Mouse (Mus musculus): ENCODE measurements around the gene Naif1. TPM values are rescaled to one million over a fixed set of nuclear protein-coding genes. Genes with fewer than 3 reads are reported as not detected.
A peak's percentile ranks its signal among the peaks of the same experiment; 100 is the strongest.

Naif1 gene
- 4.2 and 5.0 TPM in 2 replicates for polyA plus RNA-seq (2015; fragmentation: Nextera tagmentation; extraction: Ambion mirVana)

DNA sequence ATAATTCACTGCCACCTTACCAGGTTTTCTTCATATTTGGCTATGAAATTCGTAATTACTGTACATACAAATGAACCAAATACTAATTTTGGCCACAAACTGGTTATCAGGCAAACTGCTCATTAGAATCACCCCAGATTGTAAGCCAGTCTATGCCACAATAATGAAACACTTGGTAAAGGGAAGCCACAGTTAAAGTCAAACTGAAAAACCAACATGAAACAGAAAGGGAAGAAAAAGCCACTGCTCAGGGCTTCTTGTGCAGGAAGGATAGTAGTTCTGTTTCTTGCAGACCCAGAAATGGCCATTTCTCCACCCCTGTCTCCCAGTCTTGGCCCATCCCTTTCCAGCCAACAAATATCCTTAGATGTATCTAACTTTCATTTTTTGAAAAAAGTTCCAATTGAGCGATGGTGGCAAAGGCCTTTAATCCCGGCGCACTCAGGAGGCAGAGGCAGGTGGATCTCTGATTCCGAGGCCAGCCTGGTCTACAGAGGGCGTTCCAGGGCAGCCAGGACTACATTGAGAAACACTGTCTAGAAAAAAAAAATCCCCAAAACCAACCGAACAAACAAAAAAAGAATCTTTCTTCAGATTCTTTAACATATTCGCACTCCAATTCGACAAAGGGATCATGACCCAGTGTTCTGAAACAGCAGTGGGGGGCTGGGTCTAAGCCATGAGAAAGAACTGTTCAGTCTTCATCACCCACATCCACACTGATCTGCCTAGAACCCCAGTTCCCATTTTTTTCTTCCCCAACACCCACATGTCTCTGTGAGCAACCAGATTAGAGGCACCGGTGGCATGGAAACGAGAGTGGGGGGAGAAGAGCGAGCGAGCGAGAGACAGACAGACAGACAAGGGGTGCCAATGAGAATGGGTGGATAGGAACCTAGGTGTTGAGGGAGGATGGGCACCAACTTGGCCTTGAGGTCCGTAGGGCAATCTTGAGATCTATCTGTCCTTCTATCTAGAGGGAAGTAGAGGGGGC is at the start of gene Naif1:
Gene Naif1, plus strand, starts transcription at position 697 of the 994 bp plus-strand sequence.
- Histone ChIP-seq H3K27me3 (replicated peaks) (no peaks in the 10 kb centered on the region), H3K36me3 (peaks cover 14% of the 10 kb centered on the region), H3K27ac (replicated peaks) (peak within 1 kb of the TSS; percentile 96), H3K9me3 (no peaks in the 10 kb centered on the region), H3K4me2 (peak within 1 kb of the TSS; percentile 95), H3K4me1 (peaks cover 71% of the 10 kb centered on the region), H3K4me3 (peak within 1 kb of the TSS; percentile 73), H3K9ac (peak within 1 kb of the TSS; percentile 87)
- 68% methylated on average over 15 of the region's 15 CpGs for WGBS
- no peak for ATAC-seq (ENCODE audit: extremely low read depth, insufficient number of reproducible peaks, low FRiP score, low TSS enrichment)

DNA sequence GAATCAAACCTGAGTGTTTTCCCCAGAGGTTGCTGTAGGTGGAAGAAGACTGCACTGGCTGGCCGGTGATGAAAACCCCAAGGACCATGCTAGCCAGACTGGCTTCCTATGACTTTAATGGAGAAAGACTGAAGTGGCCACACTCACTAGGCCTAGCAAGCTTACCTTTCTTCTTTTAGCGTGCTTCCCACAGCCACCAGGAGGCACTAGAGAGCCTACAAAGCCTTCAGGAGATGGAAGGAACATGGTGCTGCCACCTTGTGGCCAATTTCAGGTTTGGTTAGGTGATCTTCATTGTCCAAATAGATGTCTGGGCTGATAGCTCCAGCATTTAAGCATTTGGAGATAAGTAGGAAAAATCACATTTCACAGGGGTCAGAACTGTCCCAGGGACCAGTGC is 45.6 kb upstream of the Naif1 start:
- no peak overlapping the region for H3K4me2 ChIP-seq
- no peak overlapping the region for H3K9ac ChIP-seq
- H3K36me3 ChIP-seq: peaks cover 36% of the 10 kb centered on the region
- 12% methylated on average over 2 of the region's 2 CpGs for WGBS
- H3K9me3 ChIP-seq: no peaks in the 10 kb centered on the region
- no peak overlapping the region for H3K4me3 ChIP-seq
- no peaks in the 10 kb centered on the region for H3K4me1 ChIP-seq
- ATAC-seq (ENCODE audit: extremely low read depth, insufficient number of reproducible peaks, low FRiP score, low TSS enrichment): no peak
- no peaks in the 10 kb centered on the region for H3K27me3 ChIP-seq (replicated peaks)
- H3K27ac ChIP-seq (replicated peaks): no peak overlapping the region

DNA sequence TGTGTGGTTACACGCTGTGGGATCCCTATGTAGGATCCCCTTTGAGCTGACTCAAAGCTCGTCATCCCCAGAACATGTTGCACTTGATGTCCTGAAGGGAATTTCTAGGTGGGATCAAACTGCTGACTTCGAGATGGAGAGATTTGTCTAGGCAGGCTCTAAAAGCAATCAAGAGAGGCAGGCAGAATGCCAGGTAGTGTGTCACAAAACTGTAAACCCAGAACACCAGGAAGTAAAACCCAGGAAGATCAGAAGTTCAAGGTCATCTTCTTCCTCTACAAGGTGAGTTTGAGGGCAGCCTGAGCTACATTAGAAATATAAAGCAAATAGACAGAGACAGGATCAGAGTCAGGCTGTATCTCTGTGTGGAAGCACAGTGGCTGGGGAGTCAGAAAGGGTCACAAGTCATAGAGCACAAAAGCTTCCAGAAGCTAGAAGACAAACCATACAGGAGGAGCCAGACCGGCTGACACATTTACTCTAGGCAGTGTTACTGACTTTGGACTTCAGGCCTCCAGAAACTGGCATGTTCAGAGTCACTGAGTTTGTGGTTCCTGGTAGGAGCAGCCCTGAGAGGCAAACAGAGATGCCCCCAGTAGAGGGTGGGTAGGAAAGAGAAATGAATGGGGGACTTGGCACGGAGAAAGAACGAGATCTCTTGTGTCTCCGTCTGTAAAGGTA is 43.0 kb upstream of the Naif1 start:
- ATAC-seq (ENCODE audit: extremely low read depth, insufficient number of reproducible peaks, low FRiP score, low TSS enrichment): no peak
- no peak overlapping the region for H3K4me3 ChIP-seq
- H3K9me3 ChIP-seq: no peaks in the 10 kb centered on the region
- H3K4me2 ChIP-seq: no peak overlapping the region
- H3K36me3 ChIP-seq: peaks cover 10% of the 10 kb centered on the region
- H3K27me3 ChIP-seq (replicated peaks): no peaks in the 10 kb centered on the region
- no peak overlapping the region for H3K27ac ChIP-seq (replicated peaks)
- H3K9ac ChIP-seq: 0 out of 2 replicates have a peak overlapping the region, but pooled peaks have one; percentile 7
- 74% methylated on average over 7 of the region's 7 CpGs for WGBS
- no peaks in the 10 kb centered on the region for H3K4me1 ChIP-seq

DNA sequence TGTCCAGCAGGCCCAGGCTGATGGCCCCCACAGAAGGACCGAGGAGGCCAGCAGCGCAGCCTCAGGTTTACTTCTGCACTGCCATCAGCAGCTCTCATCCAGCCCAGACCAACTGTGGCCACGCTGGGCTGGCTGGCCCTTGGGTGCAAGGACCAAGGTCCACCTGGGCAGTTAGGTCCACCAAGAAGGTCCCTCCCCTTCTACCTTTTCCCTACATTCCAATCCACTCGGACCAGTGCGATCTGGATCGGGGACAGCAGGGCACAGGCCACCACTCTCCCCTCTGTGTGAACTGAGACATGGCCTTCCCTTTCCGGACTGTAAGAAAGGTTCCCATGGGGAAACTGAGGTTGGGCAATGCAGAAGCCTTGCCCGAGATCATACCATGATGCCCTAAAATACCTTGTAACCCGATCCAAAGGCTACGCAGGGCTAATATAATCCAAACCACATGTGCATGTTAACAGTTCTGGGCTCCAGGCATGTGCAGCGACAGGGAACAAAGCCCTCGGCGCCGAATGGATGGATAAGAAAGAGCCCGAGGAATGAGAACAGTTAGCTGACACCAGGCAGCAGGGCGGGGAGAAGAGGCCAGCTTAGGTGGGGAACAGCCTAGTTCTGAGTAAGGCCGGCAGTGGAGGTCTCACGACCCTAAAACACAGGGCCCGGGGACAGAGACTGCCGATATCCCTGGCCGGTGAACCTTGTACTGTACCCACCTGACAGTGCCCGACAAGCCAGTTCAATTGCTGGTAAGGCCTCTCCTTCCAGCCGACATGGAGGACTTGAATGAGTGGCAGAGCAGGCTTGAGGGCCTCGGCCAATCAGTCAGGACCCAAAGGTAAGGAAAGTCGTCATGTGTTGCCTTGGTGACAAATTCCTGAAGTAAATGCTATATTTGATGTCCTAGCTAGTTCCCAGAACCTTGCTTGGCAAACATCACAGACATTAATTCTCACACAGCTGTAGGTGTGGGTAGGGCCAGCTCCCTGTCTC is 41.5 kb upstream of the Naif1 start:
- ATAC-seq (ENCODE audit: extremely low read depth, insufficient number of reproducible peaks, low FRiP score, low TSS enrichment): no peak
- Histone ChIP-seq H3K4me1 (no peaks in the 10 kb centered on the region), H3K4me2 (no peak overlapping the region), H3K27me3 (replicated peaks) (no peaks in the 10 kb centered on the region), H3K9ac (0 out of 2 replicates have a peak overlapping the region, but pooled peaks have one; percentile 19), H3K4me3 (no peak overlapping the region), H3K36me3 (peaks cover 1% of the 10 kb centered on the region; the same call in 1 of the 2 replicates), H3K27ac (replicated peaks) (no peak overlapping the region), H3K9me3 (no peaks in the 10 kb centered on the region)
- WGBS: 61% methylated on average over 25 of the region's 25 CpGs

DNA sequence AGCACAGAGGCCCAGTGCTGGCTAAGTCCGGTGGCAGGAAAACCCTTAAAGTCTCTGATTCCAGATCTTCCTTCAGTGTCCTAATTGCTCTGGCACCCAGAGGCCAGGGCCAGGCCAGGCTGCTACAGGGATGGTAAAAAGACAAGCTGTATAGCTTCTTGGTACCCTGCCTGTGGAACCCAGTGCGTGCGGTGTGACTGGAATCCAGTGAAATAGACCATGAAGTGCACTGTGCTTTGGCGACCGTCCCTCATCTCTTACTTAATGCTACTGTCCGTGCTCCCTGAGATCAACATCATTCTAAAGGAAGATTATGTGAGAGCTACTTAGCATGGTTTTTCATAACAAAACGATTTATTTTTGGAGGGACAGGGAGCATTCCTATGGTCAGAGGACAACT is 38.9 kb upstream of the Naif1 start:
- H3K4me3 ChIP-seq: no peak overlapping the region
- 82% methylated on average over 7 of the region's 7 CpGs for WGBS
- no peak overlapping the region; the same call in 1 of the 2 replicates for H3K9ac ChIP-seq
- no peak overlapping the region for H3K4me2 ChIP-seq
- H3K27me3 ChIP-seq (replicated peaks): no peaks in the 10 kb centered on the region
- H3K36me3 ChIP-seq: peaks cover 28% of the 10 kb centered on the region
- no peak for ATAC-seq (ENCODE audit: extremely low read depth, insufficient number of reproducible peaks, low FRiP score, low TSS enrichment)
- H3K4me1 ChIP-seq: no peaks in the 10 kb centered on the region
- H3K9me3 ChIP-seq: no peaks in the 10 kb centered on the region
- H3K27ac ChIP-seq (replicated peaks): no peak overlapping the region

DNA sequence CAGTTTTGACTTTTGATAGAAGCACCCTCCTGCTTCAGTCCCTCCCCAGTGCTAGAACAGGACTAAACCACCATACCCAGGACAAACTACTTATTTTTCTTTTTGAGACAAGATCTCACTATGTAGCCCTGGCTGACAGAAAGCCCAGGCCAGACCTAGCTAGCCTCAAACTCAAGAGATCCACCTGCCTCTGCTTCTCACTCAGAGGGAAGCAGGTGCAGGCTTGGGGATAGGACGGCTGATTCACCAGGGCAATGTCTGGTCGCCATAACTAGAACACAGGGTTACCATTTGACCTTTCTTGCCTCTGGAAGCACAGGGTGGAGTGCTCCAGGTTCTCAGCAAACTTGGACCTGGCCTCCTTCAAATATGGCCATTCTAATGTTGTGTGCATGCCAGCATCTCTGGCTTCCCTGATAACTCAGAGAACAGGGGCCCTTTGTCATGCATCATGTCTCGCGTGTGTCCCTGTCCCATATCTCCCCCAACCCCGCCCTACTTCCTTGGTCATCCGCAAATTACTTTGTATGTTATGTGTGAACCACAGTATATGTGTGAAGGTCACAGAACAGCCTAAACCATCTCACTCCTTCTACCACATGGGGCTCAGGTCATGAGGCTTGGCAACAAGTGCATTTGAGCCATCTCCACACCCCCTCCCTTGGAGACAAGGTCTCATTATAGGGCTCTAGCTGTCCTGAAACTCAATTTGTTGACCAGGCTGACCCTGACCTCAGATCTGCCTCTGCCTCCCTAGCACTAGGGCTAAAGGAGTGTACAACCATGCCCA is 37.3 kb upstream of the Naif1 start:
- 74% methylated on average over 6 of the region's 6 CpGs for WGBS

DNA sequence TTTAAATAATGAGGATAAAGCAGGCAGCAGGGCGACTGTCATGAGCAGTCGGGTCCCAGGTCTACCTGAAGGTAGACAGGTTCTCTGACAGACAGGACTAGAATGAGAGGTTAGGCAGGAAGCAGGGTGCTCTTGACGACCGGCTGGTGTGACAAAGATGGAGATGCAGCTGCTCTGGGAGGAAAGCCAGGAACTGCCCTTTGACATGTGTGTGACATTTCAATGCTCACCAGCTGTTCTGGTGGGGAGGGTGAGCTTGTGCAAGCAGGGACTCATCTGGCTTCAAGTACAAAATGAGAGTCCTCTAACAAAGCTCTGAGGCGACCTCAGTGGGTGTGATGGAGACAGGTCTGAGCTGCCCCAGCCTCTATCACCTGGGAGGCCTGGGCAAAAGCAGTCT is 36.3 kb upstream of the Naif1 start:
- Histone ChIP-seq H3K4me1 (no peaks in the 10 kb centered on the region), H3K9me3 (no peaks in the 10 kb centered on the region), H3K4me2 (no peak overlapping the region), H3K4me3 (no peak overlapping the region), H3K27me3 (replicated peaks) (no peaks in the 10 kb centered on the region), H3K36me3 (peaks cover 53% of the 10 kb centered on the region), H3K27ac (replicated peaks) (no peak overlapping the region), H3K9ac (no peak overlapping the region)
- WGBS: 55% methylated on average over 5 of the region's 5 CpGs
- ATAC-seq (ENCODE audit: extremely low read depth, insufficient number of reproducible peaks, low FRiP score, low TSS enrichment): no peak

More for the DNA sequence above, 37.3 kb upstream of the Naif1 start:
- Histone ChIP-seq H3K9ac (no peak overlapping the region), H3K4me3 (no peak overlapping the region), H3K4me1 (no peaks in the 10 kb centered on the region), H3K36me3 (peaks cover 43% of the 10 kb centered on the region), H3K27ac (replicated peaks) (no peak overlapping the region), H3K27me3 (replicated peaks) (no peaks in the 10 kb centered on the region), H3K4me2 (no peak overlapping the region), H3K9me3 (no peaks in the 10 kb centered on the region)
- no peak for ATAC-seq (ENCODE audit: extremely low read depth, insufficient number of reproducible peaks, low FRiP score, low TSS enrichment)

DNA sequence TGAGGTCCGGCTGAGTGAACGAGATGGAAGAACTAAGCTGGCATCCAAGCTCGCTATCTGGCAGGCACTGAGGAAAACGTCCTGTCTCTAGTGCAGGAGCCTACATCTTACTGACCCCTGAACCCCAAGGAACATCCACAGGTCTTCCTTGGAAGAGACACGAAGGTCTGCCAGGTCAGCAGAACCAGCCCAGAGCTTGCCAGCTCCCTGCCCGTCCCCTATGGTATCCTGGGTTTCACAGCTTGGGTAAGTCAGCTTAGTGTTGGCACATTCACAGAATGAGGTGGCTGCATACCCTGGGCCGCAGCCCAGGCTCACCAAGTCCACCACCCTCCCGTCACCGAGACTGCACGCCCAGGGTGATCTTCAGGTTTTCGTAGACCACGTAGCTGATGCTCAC is 34.5 kb upstream of the Naif1 start:
- no peaks in the 10 kb centered on the region for H3K4me1 ChIP-seq
- WGBS: 91% methylated on average over 12 of the region's 12 CpGs
- H3K27me3 ChIP-seq (replicated peaks): no peaks in the 10 kb centered on the region
- peaks cover 72% of the 10 kb centered on the region for H3K36me3 ChIP-seq
- no peak overlapping the region for H3K4me2 ChIP-seq
- no peaks in the 10 kb centered on the region for H3K9me3 ChIP-seq
- no peak overlapping the region for H3K9ac ChIP-seq
- no peak for ATAC-seq (ENCODE audit: extremely low read depth, insufficient number of reproducible peaks, low FRiP score, low TSS enrichment)
- no peak overlapping the region for H3K27ac ChIP-seq (replicated peaks)
- no peak overlapping the region for H3K4me3 ChIP-seq

DNA sequence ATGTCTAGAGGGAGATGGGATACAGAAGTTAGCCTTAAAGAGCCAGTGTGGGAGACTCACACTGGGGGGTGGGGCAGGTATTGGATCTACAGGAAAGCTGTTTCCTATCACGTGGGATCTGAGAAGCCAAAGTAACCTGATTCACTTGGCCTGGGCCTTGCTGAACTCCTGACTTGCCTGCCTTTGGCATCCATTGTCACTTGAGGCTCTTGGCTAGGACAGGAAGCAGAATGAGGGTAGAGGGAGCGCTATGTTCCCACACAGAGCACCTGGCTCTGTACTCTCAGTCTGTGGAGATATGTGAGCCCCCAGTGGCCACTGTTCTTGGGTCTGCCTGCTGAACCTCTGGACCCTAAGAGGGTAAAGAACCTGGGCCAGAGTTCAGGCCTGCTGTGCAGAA is 33.7 kb upstream of the Naif1 start:
- H3K27ac ChIP-seq (replicated peaks): no peak overlapping the region
- no peak overlapping the region for H3K9ac ChIP-seq
- H3K9me3 ChIP-seq: no peaks in the 10 kb centered on the region
- 75% methylated on average over 2 of the region's 2 CpGs for WGBS
- no peak for ATAC-seq (ENCODE audit: extremely low read depth, insufficient number of reproducible peaks, low FRiP score, low TSS enrichment)
- peaks cover 76% of the 10 kb centered on the region for H3K36me3 ChIP-seq
- peaks cover 1% of the 10 kb centered on the region for H3K4me1 ChIP-seq
- H3K4me3 ChIP-seq: no peak overlapping the region
- H3K4me2 ChIP-seq: no peak overlapping the region
- H3K27me3 ChIP-seq (replicated peaks): no peaks in the 10 kb centered on the region

DNA sequence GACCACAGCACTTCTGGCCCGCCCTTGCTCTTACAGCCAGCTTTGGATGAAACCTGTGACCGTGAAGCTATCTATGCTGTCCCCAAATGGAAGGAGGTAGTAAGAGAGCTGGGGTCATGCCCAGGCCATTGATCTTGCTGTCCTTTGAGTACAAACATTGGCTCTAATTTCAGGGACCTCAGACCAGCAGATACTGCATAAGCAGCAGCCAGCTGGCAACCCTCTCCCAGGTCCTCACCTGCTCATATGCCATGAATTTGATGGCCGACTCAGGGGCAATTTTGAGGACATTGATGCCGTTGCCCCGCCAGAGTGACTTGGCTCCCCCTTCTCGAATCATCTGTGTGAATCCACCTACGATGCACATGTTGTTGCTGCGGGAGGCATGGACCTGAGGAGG is 32.8 kb upstream of the Naif1 start:
- H3K4me2 ChIP-seq: no peak overlapping the region
- no peak overlapping the region for H3K4me3 ChIP-seq
- H3K4me1 ChIP-seq: peaks cover 10% of the 10 kb centered on the region
- peaks cover 76% of the 10 kb centered on the region for H3K36me3 ChIP-seq
- H3K9me3 ChIP-seq: no peaks in the 10 kb centered on the region
- no peaks in the 10 kb centered on the region for H3K27me3 ChIP-seq (replicated peaks)
- H3K27ac ChIP-seq (replicated peaks): no peak overlapping the region
- WGBS: 89% methylated on average over 8 of the region's 8 CpGs
- no peak overlapping the region for H3K9ac ChIP-seq
- no peak for ATAC-seq (ENCODE audit: extremely low read depth, insufficient number of reproducible peaks, low FRiP score, low TSS enrichment)
